Mouse (Mus musculus) T-cell, adult 2 months (primary cell): ENCODE measurements around the gene Got1.

Experiments used
- DNase-seq: peaks from one replicate; pipeline ENCODE4 v3.0.0; 2022; ENCODE audit warnings: low spot score

Gene Got1

DNA sequence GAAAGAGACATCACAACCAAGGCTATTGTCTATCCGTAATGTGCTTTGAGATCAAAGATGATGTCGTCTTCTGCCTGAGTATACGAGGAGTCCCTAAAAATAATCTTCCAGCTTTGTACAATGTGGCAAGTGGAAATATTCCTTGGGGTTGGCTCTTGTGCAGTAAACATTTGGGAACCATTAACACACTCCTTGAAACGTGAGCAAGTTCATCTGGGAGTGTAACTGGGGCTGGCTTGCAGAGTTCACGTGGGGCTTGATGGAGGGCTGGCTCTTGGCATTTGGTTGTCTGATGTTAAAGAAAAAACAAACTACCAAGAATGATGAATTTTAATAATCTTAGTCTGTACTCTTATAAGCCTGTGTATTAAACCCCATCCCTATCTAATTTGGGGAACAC, 45.0 kb downstream of the Got1 start:
- DNase-seq, result no peak

DNA sequence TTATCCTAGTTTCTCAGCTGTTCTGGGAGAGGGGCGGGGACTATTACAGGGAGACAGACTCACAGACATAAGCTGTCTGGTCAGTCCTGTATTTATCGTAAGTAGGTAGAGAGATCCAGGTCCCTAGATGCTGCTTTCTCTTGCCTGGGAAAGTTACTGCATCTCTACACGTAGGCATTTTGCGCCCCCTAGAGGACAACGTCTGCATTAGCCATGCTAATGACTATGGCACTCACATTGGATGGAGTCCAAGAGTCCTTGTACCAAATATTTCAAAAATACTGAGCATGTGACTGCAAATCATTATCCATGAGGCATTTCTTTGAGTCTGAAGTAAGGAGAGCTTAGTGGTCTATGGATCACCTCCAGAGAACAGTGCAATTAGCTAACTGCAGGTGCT, 45.5 kb downstream of the Got1 start:
- peak; percentile 27 for DNase-seq

DNA sequence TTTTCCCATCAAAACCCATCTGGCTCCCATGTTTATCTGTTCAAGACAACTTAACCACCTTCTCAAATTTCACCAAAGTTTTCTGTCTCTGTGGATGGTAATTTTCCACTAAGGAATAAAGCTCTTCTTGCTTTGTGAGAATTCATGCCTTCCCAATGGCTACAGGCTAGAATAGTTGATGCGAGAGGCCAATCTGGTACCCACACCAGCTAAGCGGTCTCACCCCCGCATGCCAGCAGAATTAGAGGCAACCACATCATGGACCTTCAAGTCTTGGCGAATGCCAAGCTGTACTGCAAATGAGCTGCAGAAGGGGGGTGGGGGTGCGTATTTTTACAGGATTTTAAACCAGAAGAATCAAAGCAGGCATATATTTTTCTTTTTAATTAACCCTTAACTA, 47.0 kb downstream of the Got1 start:
- no peak for DNase-seq

DNA sequence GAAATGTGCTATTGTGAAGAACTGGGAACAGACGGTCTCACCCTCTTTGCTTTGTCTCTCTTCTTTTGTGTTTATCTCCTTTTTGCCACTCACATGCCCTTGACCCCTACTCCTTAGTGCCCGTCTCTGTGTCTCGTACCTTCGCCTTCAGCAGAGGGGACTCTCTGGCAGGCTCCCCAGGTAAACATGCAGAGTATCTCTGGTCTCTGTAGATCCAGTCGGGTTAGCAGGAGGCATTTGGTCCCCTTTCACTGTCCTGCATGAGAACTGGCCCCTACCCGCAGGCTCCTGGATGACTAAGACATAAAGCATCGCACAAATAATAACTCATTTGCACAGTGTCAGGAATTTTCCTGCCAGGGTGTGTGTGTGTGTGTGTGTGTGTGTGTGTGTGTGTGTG, 48.3 kb downstream of the Got1 start:
- DNase-seq, result no peak

DNA sequence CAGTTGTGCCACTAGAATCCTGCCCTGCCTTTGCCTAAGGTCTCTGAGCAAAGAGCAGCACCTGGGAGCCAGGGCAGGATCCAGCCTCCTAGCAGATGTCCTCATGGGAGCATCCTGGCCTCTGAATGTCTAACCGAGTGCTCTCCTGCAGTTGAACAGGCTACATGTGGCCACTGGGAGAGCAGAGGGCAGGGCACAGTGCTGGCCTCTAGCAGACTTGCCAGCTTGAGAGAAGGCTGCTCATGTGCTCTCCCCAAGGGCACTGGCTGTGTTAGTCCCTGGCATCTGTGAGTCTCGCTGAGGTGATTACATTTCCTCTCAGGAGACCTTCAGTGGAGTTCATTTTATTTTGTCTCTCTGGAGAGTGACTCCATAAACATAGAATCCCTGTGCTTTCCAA, 48.8 kb downstream of the Got1 start:
- DNase-seq, result no peak

DNA sequence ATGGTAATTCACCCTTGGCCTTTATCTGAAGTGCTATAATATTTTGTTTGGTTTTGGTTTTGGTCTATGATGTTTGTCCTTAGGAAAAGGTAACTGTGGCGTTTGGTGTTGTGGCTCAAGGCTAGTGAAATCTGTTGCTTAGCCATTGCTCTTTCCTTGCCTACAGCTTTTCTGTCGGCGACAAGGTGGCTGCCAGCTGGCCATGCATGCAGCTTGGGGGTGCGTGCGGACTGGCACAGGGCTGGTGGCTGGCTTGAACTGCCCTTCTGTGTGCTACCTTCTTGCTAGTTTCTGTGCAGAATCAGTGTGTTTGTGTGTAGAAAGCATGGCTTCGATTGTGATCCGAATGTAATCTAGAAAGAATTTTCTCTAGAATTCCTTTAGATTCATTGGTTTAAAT, 51.6 kb downstream of the Got1 start:
- no peak for DNase-seq

DNA sequence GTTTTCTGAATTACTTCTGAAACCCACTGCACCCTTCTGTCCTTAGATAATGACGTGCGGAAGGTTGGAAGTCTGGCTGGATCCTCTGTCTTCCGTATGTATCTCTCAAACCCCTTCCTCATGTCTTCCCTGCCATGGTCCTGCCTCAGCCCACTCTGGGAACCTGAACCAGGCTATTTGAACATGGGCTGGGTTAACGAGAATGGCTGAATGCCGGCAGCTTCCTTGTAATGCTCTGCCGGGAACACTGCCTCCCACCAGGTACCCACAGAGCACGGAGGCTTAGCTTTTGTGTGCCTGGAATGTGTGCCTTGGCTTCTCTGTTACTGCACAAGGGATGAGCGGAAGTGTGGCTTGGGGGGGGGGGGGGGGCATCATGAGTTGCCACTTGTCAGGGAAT, 52.1 kb downstream of the Got1 start:
- DNase-seq, result no peak

DNA sequence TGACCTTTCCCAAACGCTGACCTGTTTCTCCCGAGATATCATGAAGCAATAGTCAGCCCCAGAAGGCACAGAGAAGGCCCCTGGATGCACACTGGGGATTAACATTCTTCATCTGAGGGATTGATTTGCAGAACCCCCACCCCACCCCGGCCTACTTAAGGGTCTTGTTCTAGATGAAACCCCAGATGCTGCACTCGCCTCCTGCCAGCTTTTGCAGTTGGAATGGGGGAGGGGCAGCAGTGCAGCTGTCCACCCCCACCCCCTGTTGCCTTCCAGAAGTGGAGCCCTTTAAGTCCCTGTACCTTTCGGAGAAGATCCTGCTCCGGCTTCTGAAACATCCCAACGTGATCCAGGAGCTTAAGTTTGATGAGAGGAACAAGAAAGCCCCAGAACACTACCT, 55.1 kb downstream of the Got1 start:
- no peak for DNase-seq

DNA sequence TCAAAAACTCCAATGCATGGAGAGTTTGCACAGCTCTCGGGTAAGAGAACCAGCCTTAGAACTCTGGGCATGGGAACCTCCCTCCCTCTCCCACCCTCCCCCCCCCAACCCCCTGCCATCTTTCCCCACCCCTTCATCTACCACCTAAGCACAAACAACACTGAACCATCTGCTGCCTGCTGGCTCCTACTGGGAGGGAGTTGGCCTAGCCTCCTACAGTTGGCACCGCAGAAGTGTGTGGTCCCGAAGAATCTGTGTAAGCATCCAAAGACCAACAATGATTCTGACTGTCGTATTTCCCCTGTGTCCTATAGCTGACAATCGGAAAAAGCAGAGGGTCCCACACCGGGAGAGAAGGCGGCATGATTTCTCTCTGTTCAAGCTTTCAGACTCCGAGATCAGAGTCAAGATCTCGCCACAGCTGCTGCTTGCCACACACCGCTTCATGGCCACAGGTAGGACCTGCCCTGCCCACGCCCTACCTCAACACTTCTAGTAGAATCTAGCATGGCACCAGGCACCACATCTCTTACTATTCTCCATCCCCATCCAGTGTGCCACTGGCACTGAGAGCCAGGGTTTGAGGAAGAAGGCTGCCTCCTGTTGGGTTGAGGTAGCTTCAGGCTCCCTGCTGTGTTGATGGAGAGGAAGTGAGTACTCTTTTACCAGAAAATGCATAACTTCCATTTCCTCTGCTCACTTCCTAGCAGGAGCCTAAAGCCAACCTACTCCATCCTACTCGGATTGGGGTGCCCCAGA, 56.3 kb downstream of the Got1 start:
- DNase-seq, result no peak

DNA sequence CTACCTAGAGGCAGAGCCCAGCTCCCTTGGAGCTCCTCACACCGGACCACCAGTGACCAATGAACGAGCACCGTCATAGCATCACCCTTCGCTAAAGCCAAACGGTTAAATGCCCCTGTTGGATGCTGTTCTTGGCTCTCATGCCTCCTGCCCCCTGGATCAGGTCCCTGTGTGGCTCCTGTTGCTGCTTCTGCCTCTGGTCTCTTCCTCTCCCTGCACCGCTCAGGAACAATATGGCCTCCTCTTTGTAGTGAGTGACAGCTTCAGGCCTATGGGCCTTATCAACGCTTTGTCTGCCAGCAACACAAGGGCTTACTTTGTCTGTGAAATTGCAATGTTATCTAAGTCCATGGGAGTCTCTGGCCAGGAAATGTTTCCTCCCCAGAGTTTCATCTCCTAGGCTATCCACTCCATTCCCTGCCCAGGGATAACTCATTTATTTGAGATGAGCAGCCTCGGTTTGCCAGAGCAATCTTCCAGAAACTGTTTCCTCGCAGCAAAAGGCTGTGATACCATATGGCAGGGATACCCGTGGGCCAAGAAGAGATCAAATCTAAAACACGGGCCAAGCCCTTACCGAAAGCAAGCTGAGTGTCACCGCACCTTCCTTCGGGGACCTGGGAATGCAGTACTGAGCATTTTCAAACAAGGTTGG, 58.7 kb downstream of the Got1 start:
- DNase-seq, result no peak

DNA sequence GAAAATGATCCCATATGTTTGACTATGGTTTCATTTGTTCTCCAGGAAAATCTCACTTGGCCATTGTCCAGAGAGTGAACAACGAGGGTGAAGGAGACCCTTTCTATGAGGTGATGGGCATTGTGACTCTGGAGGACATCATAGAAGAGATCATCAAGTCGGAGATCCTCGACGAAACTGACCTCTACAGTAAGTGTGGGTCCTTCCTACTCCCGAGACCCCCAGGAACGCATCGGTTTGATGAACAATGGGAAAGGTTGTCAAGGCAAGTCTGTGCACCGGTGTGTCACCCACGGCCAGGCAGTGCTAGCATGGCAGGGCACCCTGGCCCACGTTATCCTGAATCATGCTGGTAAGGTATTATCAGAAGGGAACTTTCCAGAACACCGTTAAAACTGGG, 59.3 kb downstream of the Got1 start:
- DNase-seq, result no peak

DNA sequence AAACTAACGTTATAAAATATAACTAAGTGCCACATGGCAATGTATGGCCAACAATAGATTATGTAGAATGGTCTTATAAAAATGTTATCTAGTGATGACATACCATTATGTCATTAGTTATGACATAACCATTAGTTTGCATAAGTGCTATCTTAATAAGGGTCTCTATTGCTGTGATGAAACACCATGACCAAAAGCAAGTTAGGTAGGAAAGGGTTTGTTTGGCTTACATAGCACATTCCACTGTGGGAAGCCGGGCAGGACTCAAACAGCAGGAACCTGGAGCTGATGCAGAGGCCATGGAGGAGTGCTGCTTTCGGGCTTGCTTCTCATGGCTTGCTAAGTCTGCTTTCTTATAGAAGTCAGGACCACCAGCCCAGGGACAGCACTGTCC, 60.1 kb downstream of the Got1 start:
- DNase-seq, result no peak

DNA sequence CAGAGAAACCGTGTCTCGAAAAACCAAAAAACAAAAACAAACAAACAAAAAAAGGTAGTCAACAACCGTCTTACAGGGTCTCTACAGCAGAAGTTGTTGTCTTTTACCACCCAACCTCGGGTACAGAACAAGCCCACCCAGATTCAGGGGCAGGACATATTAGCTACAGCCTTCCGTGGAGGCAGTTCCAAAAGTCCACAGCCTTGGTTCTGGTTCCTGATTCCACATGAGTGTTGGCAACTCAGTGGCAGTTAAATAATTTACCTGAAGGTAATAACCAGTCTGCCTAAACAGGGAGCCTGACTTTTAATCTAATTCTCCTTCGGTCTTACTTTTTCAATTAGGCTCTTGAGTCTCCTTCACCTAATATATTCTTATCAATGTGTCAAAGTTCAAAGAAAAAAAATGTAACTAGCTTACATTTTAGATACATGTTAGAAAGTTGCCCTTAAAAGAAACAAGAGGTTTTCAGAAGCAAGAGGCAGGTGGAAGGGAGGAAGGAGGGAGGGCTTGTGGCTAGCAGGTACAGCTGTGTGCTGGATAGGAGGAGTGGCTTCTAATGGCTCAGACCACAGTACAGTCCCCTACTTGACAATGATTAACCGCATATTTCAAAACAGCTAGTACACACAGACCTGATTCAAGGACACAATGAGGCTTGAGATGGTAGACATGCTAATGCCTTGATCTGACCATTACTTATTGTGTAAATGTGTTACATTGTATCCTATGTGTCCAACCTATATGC, 60.7 kb downstream of the Got1 start:
- no peak for DNase-seq

DNA sequence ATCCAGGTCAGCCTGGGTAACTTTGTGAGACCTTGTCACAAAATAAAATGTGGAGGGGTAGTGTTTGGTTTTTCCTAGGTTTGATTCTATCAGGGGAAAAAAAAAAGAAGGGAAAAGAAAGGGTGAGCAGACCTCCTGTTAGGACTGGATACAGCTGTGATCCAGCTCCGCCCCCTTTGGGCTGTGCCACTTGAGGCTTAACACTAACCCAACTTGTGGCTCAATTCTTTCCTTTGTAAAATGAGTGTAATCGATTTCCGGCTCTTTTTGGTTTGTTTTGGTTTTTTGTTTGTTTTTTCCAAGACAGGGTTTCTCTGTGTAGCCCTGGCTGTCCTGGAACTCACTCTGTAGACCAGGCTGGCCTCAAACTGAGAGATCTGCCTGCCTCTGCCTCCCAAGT, 62.3 kb downstream of the Got1 start:
- DNase-seq, result no peak

DNA sequence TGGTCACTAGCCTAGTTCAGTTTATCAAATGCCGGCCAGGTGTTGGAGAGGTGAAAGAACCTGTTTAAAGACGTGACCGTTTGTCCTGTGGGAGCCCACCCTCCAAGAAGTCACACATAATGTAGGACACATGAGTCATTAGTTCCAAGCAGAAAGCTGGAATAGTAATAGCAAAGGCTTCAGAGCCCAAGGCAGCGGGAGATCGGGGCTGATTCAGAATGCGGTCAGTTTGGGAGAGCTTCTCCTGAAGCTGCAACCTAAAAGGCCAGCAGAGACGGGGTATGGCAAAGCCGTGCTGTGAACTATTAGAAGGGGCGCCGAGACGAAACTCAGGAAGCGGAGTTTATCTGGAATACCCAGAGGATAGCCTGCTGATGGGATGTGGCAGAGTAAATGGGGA, 63.9 kb downstream of the Got1 start:
- no peak for DNase-seq

DNA sequence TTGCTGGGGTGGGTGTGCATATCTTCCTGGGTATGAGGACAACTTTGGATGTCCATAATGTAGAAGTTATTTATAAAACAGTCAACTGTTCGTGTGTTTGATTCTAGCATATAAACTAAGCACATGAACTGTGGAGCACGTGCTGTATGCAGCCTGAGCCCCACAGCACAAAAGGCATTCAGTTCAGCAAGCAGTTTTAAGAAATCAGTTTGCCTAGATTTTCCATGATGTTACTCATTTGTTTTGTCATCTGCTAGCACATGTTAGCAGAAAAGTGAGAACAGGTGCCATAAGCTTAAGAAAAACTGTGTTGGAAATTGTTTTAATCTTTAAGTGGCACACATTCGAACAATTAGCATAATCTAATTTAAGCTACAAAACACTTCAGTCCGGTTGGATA, 64.5 kb downstream of the Got1 start:
- DNase-seq, result no peak

DNA sequence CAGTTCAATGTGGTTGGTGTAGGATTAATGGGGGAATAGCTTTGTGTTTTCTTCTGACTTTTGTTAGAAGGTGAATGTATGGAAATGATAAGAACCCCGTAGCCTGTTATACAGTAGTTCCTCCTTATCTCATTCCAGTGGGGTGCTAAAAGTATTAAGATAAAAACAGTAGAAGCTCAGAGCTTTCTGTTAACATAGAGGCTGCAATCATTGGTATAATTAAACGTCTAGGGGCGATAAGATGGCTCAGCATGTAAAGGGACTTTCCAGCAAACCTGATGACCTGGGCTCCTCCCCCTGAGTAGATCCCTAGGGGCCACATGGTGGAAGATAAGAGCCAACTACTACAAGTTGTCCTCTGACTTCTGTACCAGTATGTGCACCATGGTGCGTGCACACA, 71.4 kb downstream of the Got1 start:
- DNase-seq, result no peak

DNA sequence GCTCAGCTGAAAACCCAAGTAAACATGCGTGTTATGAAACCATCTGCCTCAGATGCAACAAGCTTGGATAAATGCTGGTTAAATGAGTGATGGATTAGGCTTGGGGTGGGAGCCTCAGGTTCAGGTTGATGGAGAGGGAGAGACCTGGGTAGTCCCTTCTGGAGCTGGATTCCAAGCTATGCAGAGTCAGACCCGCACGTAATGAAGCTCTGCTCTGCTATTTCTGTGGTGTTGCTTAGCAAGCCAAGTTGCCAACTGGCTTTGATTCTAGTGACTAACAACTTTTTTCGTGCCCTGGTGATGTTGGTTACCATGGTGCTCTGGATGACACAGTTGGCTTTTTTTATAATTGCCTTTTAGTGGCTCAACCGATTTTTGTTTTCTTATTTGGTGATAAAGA, 72.2 kb downstream of the Got1 start:
- no peak for DNase-seq

DNA sequence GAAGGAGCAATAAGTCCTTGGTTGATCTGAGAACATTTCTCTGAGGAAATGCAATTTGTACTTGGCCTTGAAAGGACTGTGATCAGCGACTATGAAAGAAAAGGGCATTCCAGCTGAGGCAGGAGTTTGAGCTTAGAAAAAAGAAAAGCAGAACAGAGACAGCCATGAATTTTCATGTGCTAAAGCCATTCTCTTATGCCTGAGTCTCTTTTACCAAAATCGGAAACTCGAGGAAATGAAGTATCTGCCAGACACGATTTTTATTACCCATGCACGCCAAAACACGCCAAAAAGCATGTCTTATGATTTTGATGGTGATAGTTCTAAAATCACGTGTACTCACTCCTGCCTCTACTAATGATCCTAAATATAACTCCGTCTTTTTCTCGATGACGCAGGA, 72.8 kb downstream of the Got1 start:
- DNase-seq, result no peak
